Mouse (Mus musculus) lung, embryonic 16.5 days (tissue): ENCODE measurements around the gene Gm10720. TPM values are rescaled to one million over a fixed set of nuclear protein-coding genes. Genes with fewer than 3 reads are reported as not detected.
"Not testable (repeated sequence)": the region's sequence is repeated elsewhere in the genome, so short reads cannot be mapped to it uniquely, and the experiment has no call there.

Experiments used
- ATAC-seq: fragments of 200-750 bp; cut with Nextera tagmentation; 2 replicates; pipeline ENCODE4 v1.8.0; 2017; ENCODE audit warnings: low read depth, mild to moderate bottlenecking, moderate library complexity
- H3K27ac ChIP-seq: fragments of 300-500 bp; sonication (generic); 2 replicates; pipeline ENCODE4 v1.5.1; 2014; ENCODE audit warnings: mild to moderate bottlenecking, control low read depth, low read length
- H3K27me3 ChIP-seq: fragments of 300-500 bp; sonication (generic); 2 replicates; pipeline ENCODE4 v1.6.1; 2014; ENCODE audit warnings: low read depth, low read length, mixed read lengths; ENCODE audit not compliant: control insufficient read depth, insufficient read depth
- H3K36me3 ChIP-seq: fragments of 300-500 bp; sonication (generic); 2 replicates; pipeline ENCODE4 v1.6.1; 2014; ENCODE audit warnings: low read length; ENCODE audit not compliant: control insufficient read depth, insufficient read depth
- H3K4me1 ChIP-seq: fragments of 300-500 bp; sonication (generic); replicated peaks from 2 replicates; pipeline ENCODE4 v1.6.1; 2014; ENCODE audit warnings: low read length, mixed read lengths; ENCODE audit not compliant: control insufficient read depth, insufficient read depth
- H3K4me2 ChIP-seq: fragments of 300-500 bp; sonication (generic); 2 replicates; pipeline ENCODE4 v1.6.1; 2014; ENCODE audit warnings: low read depth, low read length, control low read depth
- H3K4me3 ChIP-seq: fragments of 300-500 bp; sonication (generic); 2 replicates; pipeline ENCODE4 v1.5.1; 2014; ENCODE audit warnings: mild to moderate bottlenecking, low read length, control low read depth
- H3K9ac ChIP-seq: fragments of 300-500 bp; sonication (generic); 2 replicates; pipeline ENCODE4 v1.6.1; 2014; ENCODE audit warnings: low read length, control low read depth
- H3K9me3 ChIP-seq: fragments of 300-500 bp; sonication (generic); 2 replicates; pipeline ENCODE4 v1.6.1; 2016; ENCODE audit warnings: low read length; ENCODE audit not compliant: control insufficient read depth
- WGBS: fragments of 180-500 bp; shearing (Covaris S2); extraction: QIAGEN DNeasy Blood & Tissue Kit; methylation state at CpG from one replicate; pipeline ENCODE4 v1.1.7; 2014; 5-methylcytosine and 5-hydroxymethylcytosine counted together
- polyA plus RNA-seq: library from polyadenylated mRNA; unstranded; fragments of >200 nt; fragmentation: Nextera tagmentation; extraction: Ambion mirVana; gene quantifications from 2 replicates; pipeline ENCODE4 v1.2.1, GENCODE M21; 2015

Gene Gm10720
- polyA plus RNA-seq, 1 experiment from 2014 or later = not detected

GRCm38 (mm10) chr9:3012054-3012621 lies 3.3 kb upstream of the Gm10720 start:
- 77% methylated on average over 2 of the region's 7 CpGs for WGBS
- H3K9me3 ChIP-seq = not testable (repeated sequence)
- 0 out of 2 replicates have a peak, but pooled peaks have one; percentile 21 for ATAC-seq

GRCm38 (mm10) chr9:3012733-3013279 lies 2.6 kb upstream of the Gm10720 start, which contains the start of gene Gm10721:
TSS of gene Gm10721 (plus strand) at chr9:3013140.
- H3K4me2 ChIP-seq, H3K36me3 ChIP-seq, H3K27ac ChIP-seq, H3K4me3 ChIP-seq, H3K27me3 ChIP-seq, H3K9ac ChIP-seq, H3K4me1 ChIP-seq, H3K9me3 ChIP-seq: not testable (repeated sequence)
- peak; percentile 51 for ATAC-seq
- no CpG with 5 or more reads among the region's 11 CpGs for WGBS

More at GRCm38 (mm10) chr9:3012054-3012621, 3.3 kb upstream of the Gm10720 start:
- not testable (repeated sequence) for H3K4me3 ChIP-seq, H3K27ac ChIP-seq, H3K27me3 ChIP-seq, H3K36me3 ChIP-seq, H3K9ac ChIP-seq, H3K4me2 ChIP-seq, H3K4me1 ChIP-seq

GRCm38 (mm10) chr9:3015896-3016295 lies 442 bp downstream of the Gm10720 start:
- not testable (repeated sequence) for H3K4me2 ChIP-seq, H3K27ac ChIP-seq, H3K9me3 ChIP-seq, H3K9ac ChIP-seq, H3K36me3 ChIP-seq, H3K27me3 ChIP-seq, H3K4me1 ChIP-seq, H3K4me3 ChIP-seq, ATAC-seq
- WGBS = 71% methylated on average over 4 of the region's 6 CpGs

GRCm38 (mm10) chr9:3017108-3017507 lies 1.7 kb downstream of the Gm10720 start, which contains the start of gene Gm10719:
TSS of gene Gm10719 (plus strand) at chr9:3017408.
- H3K4me1 ChIP-seq, H3K27me3 ChIP-seq, H3K9me3 ChIP-seq, ATAC-seq, H3K9ac ChIP-seq, H3K4me2 ChIP-seq, H3K4me3 ChIP-seq, H3K27ac ChIP-seq, H3K36me3 ChIP-seq: not testable (repeated sequence)
- WGBS = no CpG with 5 or more reads among the region's 9 CpGs

- H3K4me1 ChIP-seq, H3K9me3 ChIP-seq, H3K27me3 ChIP-seq, H3K4me3 ChIP-seq, H3K4me2 ChIP-seq, H3K36me3 ChIP-seq, H3K9ac ChIP-seq, H3K27ac ChIP-seq, ATAC-seq: not testable (repeated sequence)
- 66% methylated on average over 9 of the region's 9 CpGs for WGBS
Measured at GRCm38 (mm10) chr9:3018944-3019343, 3.5 kb downstream of the Gm10720 start.

- H3K4me3 ChIP-seq, H3K27ac ChIP-seq, H3K4me1 ChIP-seq, H3K27me3 ChIP-seq, H3K9ac ChIP-seq, H3K36me3 ChIP-seq, H3K4me2 ChIP-seq, H3K9me3 ChIP-seq: not testable (repeated sequence)
- ATAC-seq = peak; percentile 63
- 81% methylated on average over 11 of the region's 19 CpGs for WGBS
Measured at GRCm38 (mm10) chr9:3019835-3020727, 4.6 kb downstream of the Gm10720 start.

- not testable (repeated sequence) for H3K27ac ChIP-seq, H3K4me1 ChIP-seq, H3K27me3 ChIP-seq, H3K4me2 ChIP-seq, ATAC-seq, H3K9ac ChIP-seq, H3K9me3 ChIP-seq, H3K36me3 ChIP-seq, H3K4me3 ChIP-seq
- 69% methylated on average over 9 of the region's 13 CpGs for WGBS
Measured at GRCm38 (mm10) chr9:3022316-3023008, 7.0 kb downstream of the Gm10720 start.

- not testable (repeated sequence) for H3K4me3 ChIP-seq, H3K36me3 ChIP-seq, H3K9ac ChIP-seq, H3K4me1 ChIP-seq, H3K27me3 ChIP-seq, H3K27ac ChIP-seq, H3K9me3 ChIP-seq, H3K4me2 ChIP-seq, ATAC-seq
- WGBS = 72% methylated on average over 9 of the region's 13 CpGs
Measured at GRCm38 (mm10) chr9:3023312-3023984, 8.0 kb downstream of the Gm10720 start, which contains the start of gene Gm10718. TSS of gene Gm10718 (plus strand) at chr9:3023547.
